Mouse (Mus musculus): ENCODE data around the gene Grip1. TPM values are rescaled to one million over a fixed set of nuclear protein-coding genes. Genes with fewer than 3 reads are reported as not detected.
A peak's percentile ranks its signal among the peaks of the same experiment; 100 is the strongest.
"Not testable (repeated sequence)": the region's sequence is repeated elsewhere in the genome, so short reads cannot be mapped to it uniquely, and the experiment has no call there.

Gene Grip1
- total RNA-seq, 2 experiments from 2014 or later, result 1.0 to 1.4 TPM

GRCm38 (mm10) chr10:120112507-120113396 is 659.1 kb downstream of the Grip1 start, which contains the start of gene Helb:
TSS of gene Helb (minus strand) at chr10:120112987.
- peak; percentile 99 to 100 for DNase-seq
- intact Hi-C loops (cut with DNase I), result no loop called here

- DNase-seq; intact Hi-C loops (cut with DNase I): not testable (repeated sequence)
These were observed 659.9 kb downstream of the Grip1 start for GRCm38 (mm10) chr10:120113482-120113881.

- intact Hi-C loops (cut with DNase I), result no loop called here
- no peak for DNase-seq
These were observed 660.4 kb downstream of the Grip1 start for GRCm38 (mm10) chr10:120113980-120114379.

- intact Hi-C loops (cut with DNase I), result no loop called here
- no peak for DNase-seq
These were observed 660.9 kb downstream of the Grip1 start for GRCm38 (mm10) chr10:120114493-120114892.

- intact Hi-C loops (cut with DNase I), result no loop called here
- DNase-seq, result no peak
These were observed 661.6 kb downstream of the Grip1 start for GRCm38 (mm10) chr10:120115249-120115648.

- DNase-seq, result no peak
- intact Hi-C loops (cut with DNase I), result loop anchor here (2.0 to 5.0 kb wide), 3 partner anchors 79 to 321 kb away; partner anchors contain the start of genes Irak3 and Tmbim4
These were observed 670.1 kb downstream of the Grip1 start for GRCm38 (mm10) chr10:120123721-120124120.

GRCm38 (mm10) chr10:120124801-120125464 is 671.3 kb downstream of the Grip1 start:
- intact Hi-C loops (cut with DNase I), result loop anchor here (1.0 to 5.0 kb wide), 4 partner anchors 61 to 322 kb away; partner anchors contain the start of genes Irak3 and Tmbim4
- DNase-seq, result peak; percentile 89 to 93

GRCm38 (mm10) chr10:120125465-120125857 is 671.8 kb downstream of the Grip1 start:
- no peak for DNase-seq
- intact Hi-C loops (cut with DNase I), result loop anchor here (1.0 to 2.0 kb wide), 3 partner anchors 61 to 323 kb away; no protein-coding TSS in a partner anchor

- intact Hi-C loops (cut with DNase I), result no loop called here
- DNase-seq, result no peak
These were observed 675.1 kb downstream of the Grip1 start for GRCm38 (mm10) chr10:120128601-120129277.

GRCm38 (mm10) chr10:120130621-120131020 is 677.0 kb downstream of the Grip1 start:
- intact Hi-C loops (cut with DNase I), result loop anchor here (2.0 kb wide), 1 partner anchor 484 kb away; no protein-coding TSS in a partner anchor
- peak; percentile 9 to 57 for DNase-seq

- intact Hi-C loops (cut with DNase I), result no loop called here
- DNase-seq, result no peak
These were observed 680.1 kb downstream of the Grip1 start for GRCm38 (mm10) chr10:120133697-120134096.

- intact Hi-C loops (cut with DNase I), result no loop called here
- DNase-seq, result no peak
These were observed 682.5 kb downstream of the Grip1 start for GRCm38 (mm10) chr10:120136020-120136562.

Other genes starting within 250 kb of the Grip1 start
- gene Cand1, start 213.8 kb upstream of the Grip1 start, total RNA-seq (2021), result 10 to 100 TPM; 62.5 to 65.6 TPM

All from heart, postnatal 10 days (tissue).